Comparison of ENCODE assay signal across 17 mouse cellular contexts in the genomic region with DNA sequence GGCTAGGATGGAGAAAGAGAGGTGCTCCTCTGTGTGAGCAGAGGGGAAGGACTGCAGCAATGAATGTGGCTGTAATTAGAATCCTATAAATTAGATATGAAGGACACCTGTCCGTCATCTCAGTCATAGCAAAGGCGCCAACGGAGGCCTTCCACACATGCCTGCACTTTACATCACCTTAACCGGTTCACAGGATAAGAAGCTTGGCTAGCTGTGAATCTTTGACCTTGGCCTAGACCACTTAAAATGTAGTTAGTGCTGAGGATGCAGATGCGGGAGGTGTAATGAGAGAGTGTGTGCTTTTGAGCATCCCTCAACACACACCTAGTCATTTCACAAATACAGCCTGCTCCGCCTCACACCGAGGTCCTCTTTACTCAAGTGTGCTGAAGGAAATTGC.
DNase-seq lines count a peak whose midpoint lies in the region; TF ChIP-seq lines count a peak whose summit lies in the region.
"Had no signal": no experiment of that assay in that cellular context is flagged by ENCODE, and none has a peak within 500 bp of the region (broad histone marks: within the 10 kb centered on the region; RNA-seq: fewer than 3 reads in every experiment).

No protein-coding gene starts in this region.

- no peaks in the 10 kb centered on the region for H3K79me2 ChIP-seq in heart, adult 2 months (replicated peaks; ENCODE audit: control insufficient read depth, insufficient read depth, low read length)

- TF ChIP-seq CTCF in heart, adult 2 months (IDR thresholded peaks at IDR 0.05), result no peak

- H3K4me1 ChIP-seq in heart, adult 2 months (ENCODE audit: control insufficient read depth, insufficient read depth, low read length), result no peaks in the 10 kb centered on the region
- no peaks in the 10 kb centered on the region for H3K4me1 ChIP-seq in heart, embryonic 10.5 days

- DNase-seq in heart, adult 11 months, result peak; percentile 57
- DNase-seq in heart, adult 2 months, result no peak
- peak; percentile 57 for DNase-seq in heart, embryonic 10.5 days (ENCODE audit: low spot score)
- no peak for DNase-seq in heart, adult 18-20 months
- DNase-seq: adrenal gland, adult 2 months; adrenal gland, adult 8-10 months; adrenal gland, postnatal 10 days; adrenal gland, postnatal 14 days; adrenal gland, postnatal 25 days; adrenal gland, postnatal 36 days; B cell, adult 2 months; cerebellum, adult 11 months; cerebellum, adult 11-12 months; cerebellum, adult 18-20 months had no signal

- H3K27me3 ChIP-seq in heart, adult 2 months (ENCODE audit: control insufficient read depth, insufficient read depth, low read length), result no peaks in the 10 kb centered on the region
- no peaks in the 10 kb centered on the region for H3K27me3 ChIP-seq in heart, embryonic 10.5 days (ENCODE audit: insufficient read depth, poor library complexity, severe bottlenecking)
- H3K27me3 ChIP-seq: CH12.LX, Patski had no signal

- TF ChIP-seq EP300 in heart, adult 2 months (IDR thresholded peaks at IDR 0.05; ENCODE audit: insufficient read depth, low read depth, low read length), result no peak

- H3K9ac ChIP-seq in heart, adult 2 months (ENCODE audit: low read depth, low read length), result no peak overlapping the region

- no peaks in the 10 kb centered on the region for H3K36me3 ChIP-seq in heart, adult 2 months (ENCODE audit: control insufficient read depth, insufficient read depth, low read length)
- H3K36me3 ChIP-seq in heart, embryonic 10.5 days, result no peaks in the 10 kb centered on the region
- H3K36me3 ChIP-seq: G1E had no signal

- H3K4me3 ChIP-seq in heart, adult 2 months, result no peak overlapping the region
- H3K4me3 ChIP-seq in heart, embryonic 10.5 days, result no peak overlapping the region

- intact Hi-C loops in heart, adult 2 months (cut with DNase I), result no loop called here

- H3K9me3 ChIP-seq in heart, embryonic 10.5 days, result no peaks in the 10 kb centered on the region
- H3K9me3 ChIP-seq: G1E had no signal

- 86% methylated on average over 7 of the region's 7 CpGs for WGBS in heart, adult 2 months
- WGBS in heart, embryonic 10.5 days, result 80% methylated on average over 7 of the region's 7 CpGs

- no peak for TF ChIP-seq POLR2A in heart, adult 2 months (IDR thresholded peaks at IDR 0.05; ENCODE audit: insufficient read depth, low read depth, low read length)

- H3K27ac ChIP-seq in heart, adult 2 months, result no peak overlapping the region
- H3K27ac ChIP-seq in heart, embryonic 10.5 days, result no peak overlapping the region

Comparison
In these comparisons a context has a peak if more than half of its experiments do, and no peak if none do; other contexts are left out.
1. DNase-seq: peak in heart, adult 11 months (single experiment) and heart, embryonic 10.5 days (single experiment); none in heart, adult 2 months (0 of 2) and heart, adult 18-20 months (0 of 2).